Mouse (Mus musculus): ENCODE results near the gene Cmss1. TPM values are rescaled to one million over a fixed set of nuclear protein-coding genes. Genes with fewer than 3 reads are reported as not detected.

Cmss1 gene
- polyA plus RNA-seq, 1 experiment from 2014 or later, result 43.7 TPM

DNA sequence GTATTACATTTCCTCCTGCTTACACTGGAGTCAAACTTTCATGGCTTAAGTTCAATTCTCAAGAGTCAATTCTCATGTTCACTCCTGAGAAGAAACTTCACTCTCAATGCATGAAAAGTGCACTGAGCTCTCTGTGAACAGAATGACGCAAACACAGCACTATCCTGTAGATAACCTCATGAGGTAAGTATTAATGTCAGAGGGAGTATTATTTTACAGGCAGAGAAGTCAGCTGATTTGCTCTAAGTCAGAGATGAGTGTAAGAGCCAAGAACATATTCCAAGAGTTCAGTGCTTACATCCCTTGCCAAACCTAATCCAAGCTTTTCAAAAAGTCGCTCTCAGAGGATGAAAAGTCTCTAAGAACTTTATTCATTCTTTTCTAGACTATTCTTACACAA, 128.2 kb downstream of the Cmss1 start:
- Histone ChIP-seq H3K9me3 (no peaks in the 10 kb centered on the region), H3K36me3 (peaks cover 6% of the 10 kb centered on the region; the same call in 1 of the 2 replicates), H3K27me3 (ENCODE audit: insufficient read depth, poor library complexity, severe bottlenecking) (no peaks in the 10 kb centered on the region), H3K27ac (no peak overlapping the region), H3K4me1 (peaks cover 14% of the 10 kb centered on the region; the same call in 1 of the 2 replicates), H3K4me3 (no peak overlapping the region)
- WGBS, result 82% methylated on average over 2 of the region's 2 CpGs
- DNase-seq (ENCODE audit: low spot score), result no peak

- WGBS, result 38% methylated on average over 10 of the region's 10 CpGs
- no peak overlapping the region for H3K4me3 ChIP-seq
- 0 out of 2 replicates have a peak, but pooled peaks cover 9% of the 10 kb centered on the region for H3K4me1 ChIP-seq
- no peaks in the 10 kb centered on the region for H3K27me3 ChIP-seq (ENCODE audit: insufficient read depth, poor library complexity, severe bottlenecking)
- H3K27ac ChIP-seq, result no peak overlapping the region
- no peaks in the 10 kb centered on the region for H3K9me3 ChIP-seq
- peaks cover 6% of the 10 kb centered on the region; the same call in 1 of the 2 replicates for H3K36me3 ChIP-seq
- DNase-seq (ENCODE audit: low spot score), result no peak
These were observed 133.1 kb downstream of the Cmss1 start for GRCm38 (mm10) chr16:57473415-57474085.

GRCm38 (mm10) chr16:57471071-57471470, 135.6 kb downstream of the Cmss1 start:
- Histone ChIP-seq H3K9me3 (no peaks in the 10 kb centered on the region), H3K27ac (no peak overlapping the region), H3K4me3 (no peak overlapping the region), H3K36me3 (no peaks in the 10 kb centered on the region), H3K27me3 (ENCODE audit: insufficient read depth, poor library complexity, severe bottlenecking) (no peaks in the 10 kb centered on the region), H3K4me1 (0 out of 2 replicates have a peak, but pooled peaks cover 14% of the 10 kb centered on the region)
- no peak for DNase-seq (ENCODE audit: low spot score)

GRCm38 (mm10) chr16:57470286-57470830, 136.3 kb downstream of the Cmss1 start:
- no peaks in the 10 kb centered on the region for H3K9me3 ChIP-seq
- no peaks in the 10 kb centered on the region for H3K36me3 ChIP-seq
- no peak overlapping the region for H3K27ac ChIP-seq
- H3K27me3 ChIP-seq (ENCODE audit: insufficient read depth, poor library complexity, severe bottlenecking), result no peaks in the 10 kb centered on the region
- H3K4me1 ChIP-seq, result 0 out of 2 replicates have a peak, but pooled peaks cover 14% of the 10 kb centered on the region
- 89% methylated on average over 12 of the region's 12 CpGs for WGBS
- H3K4me3 ChIP-seq, result no peak overlapping the region
- DNase-seq (ENCODE audit: low spot score), result no peak

GRCm38 (mm10) chr16:57469869-57470268, 136.8 kb downstream of the Cmss1 start:
- no peaks in the 10 kb centered on the region for H3K36me3 ChIP-seq
- H3K4me1 ChIP-seq, result 0 out of 2 replicates have a peak, but pooled peaks cover 14% of the 10 kb centered on the region
- H3K9me3 ChIP-seq, result no peaks in the 10 kb centered on the region
- H3K27me3 ChIP-seq (ENCODE audit: insufficient read depth, poor library complexity, severe bottlenecking), result no peaks in the 10 kb centered on the region
- no peak overlapping the region for H3K27ac ChIP-seq
- 66% methylated on average over 2 of the region's 2 CpGs for WGBS
- H3K4me3 ChIP-seq, result no peak overlapping the region
- DNase-seq (ENCODE audit: low spot score), result no peak

DNA sequence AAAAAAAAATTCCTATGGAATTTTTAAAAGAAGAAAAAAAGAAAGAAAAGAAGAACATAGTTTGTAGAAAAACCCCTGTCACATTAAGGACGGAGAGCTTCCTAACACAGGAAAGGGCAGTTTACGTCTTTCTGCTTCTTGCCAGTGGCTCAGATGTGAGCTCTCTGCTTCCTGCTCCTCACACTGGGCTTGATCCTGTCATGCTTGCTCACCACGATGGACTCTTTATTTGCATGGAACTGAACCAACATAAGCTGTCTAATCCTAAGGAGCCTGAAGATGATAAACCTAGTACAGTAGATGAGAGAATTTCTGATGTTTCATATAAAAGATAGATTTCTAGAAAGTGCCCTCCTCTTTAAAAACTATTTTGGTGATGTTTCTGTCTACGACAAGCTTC, 137.4 kb downstream of the Cmss1 start:
- 68% methylated on average over 4 of the region's 4 CpGs for WGBS
- Histone ChIP-seq H3K4me3 (no peak overlapping the region), H3K27ac (no peak overlapping the region), H3K27me3 (ENCODE audit: insufficient read depth, poor library complexity, severe bottlenecking) (no peaks in the 10 kb centered on the region), H3K36me3 (no peaks in the 10 kb centered on the region), H3K4me1 (0 out of 2 replicates have a peak, but pooled peaks cover 14% of the 10 kb centered on the region), H3K9me3 (no peaks in the 10 kb centered on the region)
- DNase-seq (ENCODE audit: low spot score), result no peak

DNA sequence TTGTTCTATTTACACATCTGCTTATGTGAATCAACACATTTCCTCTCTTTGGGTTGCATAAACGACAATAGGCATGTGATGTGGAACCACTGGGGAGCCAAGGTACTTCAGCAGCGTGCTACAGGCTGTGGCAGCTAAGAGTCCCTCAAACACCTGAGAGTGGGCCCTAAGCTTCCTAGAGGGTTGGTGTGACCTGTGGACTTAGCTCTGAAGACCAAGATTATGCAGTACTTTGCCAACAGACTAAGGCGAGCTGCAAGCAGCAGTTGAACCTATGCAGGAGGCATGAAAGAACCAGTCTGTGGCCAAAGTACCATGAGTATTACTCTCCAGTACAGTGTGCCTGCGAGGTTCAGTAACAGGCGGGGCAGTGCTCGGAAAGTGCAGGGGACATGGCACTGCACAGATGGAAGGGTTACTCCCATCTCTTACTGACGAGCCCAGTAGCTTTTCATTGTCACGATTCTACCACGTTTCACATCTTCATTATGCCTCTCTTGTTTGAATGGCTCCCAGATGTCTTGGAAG, 141.2 kb downstream of the Cmss1 start:
- H3K27me3 ChIP-seq (ENCODE audit: insufficient read depth, poor library complexity, severe bottlenecking), result no peaks in the 10 kb centered on the region
- DNase-seq (ENCODE audit: low spot score), result no peak
- no peak overlapping the region for H3K4me3 ChIP-seq
- no peaks in the 10 kb centered on the region for H3K9me3 ChIP-seq
- H3K27ac ChIP-seq, result no peak overlapping the region
- WGBS, result 87% methylated on average over 9 of the region's 9 CpGs
- 0 out of 2 replicates have a peak, but pooled peaks cover 9% of the 10 kb centered on the region for H3K4me1 ChIP-seq
- H3K36me3 ChIP-seq, result no peaks in the 10 kb centered on the region

DNA sequence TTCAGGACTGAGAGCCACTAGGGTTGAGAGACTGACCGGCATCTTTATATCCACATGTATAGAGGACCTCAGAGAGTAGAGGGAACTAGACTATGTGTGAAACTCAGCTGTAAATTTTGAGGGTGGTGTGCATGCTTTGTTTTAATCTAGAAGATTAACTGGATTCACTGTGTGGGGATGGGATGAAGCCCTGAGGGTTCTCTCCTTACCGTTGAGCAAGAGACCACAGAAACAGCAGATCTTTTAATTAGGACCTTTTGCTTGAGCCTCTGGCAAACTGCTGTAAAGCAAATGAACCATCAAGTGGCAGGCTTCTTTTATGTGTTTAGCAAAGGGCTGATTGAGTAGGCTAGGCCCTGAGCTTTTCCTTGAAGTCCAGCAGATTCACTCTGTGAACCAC, 150.7 kb downstream of the Cmss1 start:
- 67% methylated on average over 2 of the region's 2 CpGs for WGBS

DNA sequence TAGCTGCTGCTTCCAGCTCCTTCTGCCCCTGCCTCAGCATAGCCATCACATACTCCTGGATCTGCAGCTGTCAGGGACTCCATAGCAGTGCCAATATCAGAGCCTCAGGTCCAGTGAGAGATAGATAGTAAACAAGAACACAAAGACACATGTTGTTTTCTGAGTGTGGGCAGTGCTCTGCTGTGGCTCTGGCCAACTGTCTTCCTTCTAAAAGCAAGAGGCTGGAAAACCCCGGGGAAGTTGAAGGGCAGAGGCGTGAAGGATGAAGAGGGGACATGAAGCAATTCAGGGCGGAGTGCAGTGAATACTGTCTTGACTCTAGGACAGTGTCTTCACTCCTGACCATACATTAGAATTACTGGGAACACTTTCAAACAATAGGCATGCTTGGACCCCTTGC, 151.1 kb downstream of the Cmss1 start:
- Histone ChIP-seq H3K27ac (no peak overlapping the region), H3K27me3 (ENCODE audit: insufficient read depth, poor library complexity, severe bottlenecking) (no peaks in the 10 kb centered on the region), H3K36me3 (no peaks in the 10 kb centered on the region), H3K4me1 (peaks cover 5% of the 10 kb centered on the region; the same call in 1 of the 2 replicates), H3K9me3 (no peaks in the 10 kb centered on the region), H3K4me3 (no peak overlapping the region)
- no peak for DNase-seq (ENCODE audit: low spot score)
- WGBS, result 74% methylated on average over 3 of the region's 3 CpGs

More for the DNA sequence above, 150.7 kb downstream of the Cmss1 start:
- no peaks in the 10 kb centered on the region for H3K36me3 ChIP-seq
- no peak for DNase-seq (ENCODE audit: low spot score)
- no peaks in the 10 kb centered on the region for H3K27me3 ChIP-seq (ENCODE audit: insufficient read depth, poor library complexity, severe bottlenecking)
- no peaks in the 10 kb centered on the region for H3K9me3 ChIP-seq
- no peak overlapping the region for H3K27ac ChIP-seq
- H3K4me1 ChIP-seq, result peaks cover 5% of the 10 kb centered on the region; the same call in 1 of the 2 replicates
- H3K4me3 ChIP-seq, result no peak overlapping the region

DNA sequence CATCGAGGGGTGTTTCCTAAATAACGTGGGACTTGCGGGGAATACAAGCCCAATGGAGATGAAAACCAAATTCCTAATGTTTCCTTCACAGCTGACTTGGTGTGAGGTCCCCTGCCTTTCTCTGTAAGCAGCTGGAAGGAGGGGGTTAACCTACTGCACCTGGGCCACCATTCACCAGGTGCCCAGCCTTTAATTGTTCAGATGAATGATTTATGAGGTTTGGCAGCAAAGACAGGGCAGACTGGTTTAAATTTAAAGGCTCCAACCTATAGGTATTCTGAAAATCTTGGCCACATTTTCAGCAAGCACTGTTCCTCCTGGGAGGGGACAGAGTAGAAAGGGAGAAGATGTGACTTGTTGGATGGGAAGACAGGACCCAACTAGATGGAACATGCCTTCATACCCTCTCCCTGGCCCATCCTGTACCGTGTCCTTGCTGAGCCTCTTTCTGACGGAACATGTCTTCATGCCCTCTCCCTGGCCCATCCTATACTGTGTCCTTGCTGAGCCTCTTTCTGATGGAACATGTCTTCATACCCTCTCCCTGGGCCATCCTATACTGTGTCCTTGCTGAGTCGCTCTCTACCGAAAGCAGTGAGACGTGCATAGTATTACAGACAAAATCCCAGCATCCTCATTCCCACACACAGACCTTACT, 152.4 kb downstream of the Cmss1 start:
- H3K36me3 ChIP-seq, result no peaks in the 10 kb centered on the region
- H3K27ac ChIP-seq, result no peak overlapping the region
- H3K27me3 ChIP-seq (ENCODE audit: insufficient read depth, poor library complexity, severe bottlenecking), result no peaks in the 10 kb centered on the region
- DNase-seq (ENCODE audit: low spot score), result no peak
- H3K4me1 ChIP-seq, result peaks cover 5% of the 10 kb centered on the region; the same call in 1 of the 2 replicates
- H3K9me3 ChIP-seq, result no peaks in the 10 kb centered on the region
- 87% methylated on average over 8 of the region's 8 CpGs for WGBS
- no peak overlapping the region for H3K4me3 ChIP-seq

- Histone ChIP-seq H3K27me3 (ENCODE audit: insufficient read depth, poor library complexity, severe bottlenecking) (no peaks in the 10 kb centered on the region), H3K27ac (peak overlapping the region; percentile 3; the same call in 1 of the 2 replicates), H3K36me3 (no peaks in the 10 kb centered on the region), H3K4me1 (peaks cover 5% of the 10 kb centered on the region; the same call in 1 of the 2 replicates), H3K9me3 (0 out of 2 replicates have a peak, but pooled peaks cover 6% of the 10 kb centered on the region), H3K4me3 (no peak overlapping the region)
- DNase-seq (ENCODE audit: low spot score), result no peak
- 46% methylated on average over 7 of the region's 7 CpGs for WGBS
These were observed 153.7 kb downstream of the Cmss1 start for GRCm38 (mm10) chr16:57453009-57453408.

DNA sequence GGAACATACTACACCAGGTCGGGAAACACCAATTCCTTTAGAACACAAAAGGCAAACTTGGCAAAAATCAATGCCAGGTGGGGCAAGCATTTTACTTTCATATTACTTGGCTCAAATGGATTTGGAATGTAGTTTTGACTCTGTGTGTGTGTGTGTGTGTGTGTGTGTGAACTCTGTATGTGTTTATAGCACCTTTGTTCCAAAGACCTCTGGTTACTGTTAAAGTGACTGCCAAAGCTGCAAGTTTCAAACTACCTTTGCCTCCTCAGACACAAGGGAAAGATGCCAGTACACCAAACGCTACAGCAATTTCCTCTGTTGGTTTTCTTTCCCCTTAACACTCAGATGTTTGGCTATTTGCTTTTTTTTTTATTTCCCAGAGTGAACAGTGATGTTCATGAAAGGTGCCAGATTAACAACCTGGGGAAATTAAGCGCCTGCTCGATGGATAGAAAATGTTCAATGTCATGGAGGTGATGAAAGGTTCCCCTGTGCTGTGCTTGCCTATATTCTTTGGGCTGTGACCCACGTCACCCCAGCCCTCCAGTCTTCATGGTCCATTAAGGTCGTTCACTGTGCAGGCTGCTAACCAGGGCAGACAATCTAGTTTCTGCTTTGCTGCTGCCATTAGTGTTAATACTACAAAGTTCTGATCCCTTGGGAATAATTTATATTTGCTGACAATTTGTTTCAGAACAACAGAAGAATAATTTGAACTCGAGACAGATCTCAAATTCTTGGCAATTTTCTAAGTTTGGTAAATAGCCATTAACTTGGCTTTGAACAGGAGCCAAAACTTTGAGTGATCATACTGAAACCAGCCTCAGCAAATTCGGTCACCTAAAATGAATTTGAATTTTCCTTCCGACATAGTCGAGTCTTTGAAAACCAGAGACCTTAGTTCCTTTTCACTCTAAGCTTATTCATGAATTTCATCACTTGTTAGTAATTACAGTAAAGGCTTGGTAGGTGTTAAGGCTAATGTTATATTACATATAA, 161.3 kb downstream of the Cmss1 start:
- H3K9me3 ChIP-seq, result 0 out of 2 replicates have a peak, but pooled peaks cover 6% of the 10 kb centered on the region
- no peak for DNase-seq (ENCODE audit: low spot score)
- H3K4me3 ChIP-seq, result no peak overlapping the region

More for the DNA sequence above, 161.3 kb downstream of the Cmss1 start:
- WGBS, result 69% methylated on average over 10 of the region's 10 CpGs
- Histone ChIP-seq H3K4me1 (no peaks in the 10 kb centered on the region), H3K27me3 (ENCODE audit: insufficient read depth, poor library complexity, severe bottlenecking) (no peaks in the 10 kb centered on the region), H3K27ac (no peak overlapping the region), H3K36me3 (no peaks in the 10 kb centered on the region)

All from heart, embryonic 10.5 days (tissue).